Mouse (Mus musculus): Measurements from ENCODE around the gene Iqcf3.

Iqcf3 gene

GRCm38 (mm10) chr9:106470991-106471750, 90.3 kb downstream of the Iqcf3 start:
- no peak for DNase-seq (ENCODE audit: low spot score)

- no peak for DNase-seq (ENCODE audit: low spot score)
Observed at GRCm38 (mm10) chr9:106469776-106470175, 91.7 kb downstream of the Iqcf3 start.

- no peak for DNase-seq (ENCODE audit: low spot score)
Observed at GRCm38 (mm10) chr9:106469317-106469716, 92.1 kb downstream of the Iqcf3 start.

- DNase-seq (ENCODE audit: low spot score): no peak
Observed at GRCm38 (mm10) chr9:106467746-106468145, 93.7 kb downstream of the Iqcf3 start.

- no peak for DNase-seq (ENCODE audit: low spot score)
Observed at GRCm38 (mm10) chr9:106466721-106467120, 94.7 kb downstream of the Iqcf3 start.

- DNase-seq (ENCODE audit: low spot score): no peak
Observed at GRCm38 (mm10) chr9:106465571-106466200, 95.7 kb downstream of the Iqcf3 start, which contains the start of gene Gpr62. TSS of gene Gpr62 (minus strand) at chr9:106465938.

- no peak for DNase-seq (ENCODE audit: low spot score)
Observed at GRCm38 (mm10) chr9:106464751-106465541, 96.5 kb downstream of the Iqcf3 start.

GRCm38 (mm10) chr9:106463122-106464063, 98.0 kb downstream of the Iqcf3 start:
- no peak for DNase-seq (ENCODE audit: low spot score)

GRCm38 (mm10) chr9:106462430-106462800, 99.0 kb downstream of the Iqcf3 start:
- DNase-seq (ENCODE audit: low spot score): no peak

GRCm38 (mm10) chr9:106461641-106462429, 99.6 kb downstream of the Iqcf3 start:
- no peak for DNase-seq (ENCODE audit: low spot score)

- DNase-seq (ENCODE audit: low spot score): no peak
Observed at GRCm38 (mm10) chr9:106461026-106461415, 100.4 kb downstream of the Iqcf3 start.

GRCm38 (mm10) chr9:106460401-106461025, 100.9 kb downstream of the Iqcf3 start:
- no peak for DNase-seq (ENCODE audit: low spot score)

GRCm38 (mm10) chr9:106459946-106460345, 101.5 kb downstream of the Iqcf3 start:
- no peak for DNase-seq (ENCODE audit: low spot score)

- no peak for DNase-seq (ENCODE audit: low spot score)
Observed at GRCm38 (mm10) chr9:106457920-106458319, 103.5 kb downstream of the Iqcf3 start.

- no peak for DNase-seq (ENCODE audit: low spot score)
Observed at GRCm38 (mm10) chr9:106457163-106457559, 104.3 kb downstream of the Iqcf3 start.

- DNase-seq (ENCODE audit: low spot score): no peak
Observed at GRCm38 (mm10) chr9:106456325-106457162, 104.9 kb downstream of the Iqcf3 start.

- DNase-seq (ENCODE audit: low spot score): no peak
Observed at GRCm38 (mm10) chr9:106454888-106455681, 106.3 kb downstream of the Iqcf3 start.

- no peak for DNase-seq (ENCODE audit: low spot score)
Observed at GRCm38 (mm10) chr9:106454071-106454761, 107.2 kb downstream of the Iqcf3 start.

All from c-Kit-positive CD71-positive TER-119-positive erythroid progenitor cells, embryonic 14.5 days (primary cell).